Mouse (Mus musculus): ENCODE results near the gene Zfp764. TPM values are rescaled to one million over a fixed set of nuclear protein-coding genes. Genes with fewer than 3 reads are reported as not detected.
"Not testable (repeated sequence)": the region's sequence is repeated elsewhere in the genome, so short reads cannot be mapped to it uniquely, and the experiment has no call there.

Gene Zfp764
- polyA plus RNA-seq, 1 experiment from 2014 or later = 9.8 TPM

DNA sequence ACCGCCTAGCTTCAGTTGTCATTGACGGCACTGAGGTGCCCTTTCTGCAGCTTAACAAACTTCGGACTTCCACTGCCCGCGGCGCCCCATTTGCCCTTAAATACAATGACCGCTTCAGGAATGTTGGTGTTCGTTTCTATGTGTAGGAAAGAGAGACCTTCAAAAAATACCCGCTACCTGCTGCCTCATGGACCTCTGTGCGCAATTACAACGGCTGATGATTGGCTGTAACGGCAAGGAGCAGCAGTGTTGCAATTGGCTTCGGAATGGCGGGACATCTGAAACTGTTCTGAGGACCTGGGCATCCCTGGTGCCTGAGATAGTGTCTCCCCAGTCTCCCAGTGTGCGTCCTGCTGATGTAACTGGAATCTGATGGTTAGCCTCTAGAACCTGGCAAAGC is 15.6 kb upstream of the Zfp764 start:
- Histone ChIP-seq H3K36me3 (peaks cover 8% of the 10 kb centered on the region; the same call in 1 of the 2 replicates), H3K9me3 (no peaks in the 10 kb centered on the region), H3K27ac (peak overlapping the region; percentile 78; the same call in 1 of the 2 replicates), H3K9ac (peak overlapping the region; percentile 89; the same call in 1 of the 2 replicates), H3K4me3 (peak overlapping the region; percentile 76), H3K4me1 (peaks cover 13% of the 10 kb centered on the region; the same call in 1 of the 2 replicates), H3K4me2 (peak overlapping the region; percentile 86), H3K27me3 (peaks cover 7% of the 10 kb centered on the region; the same call in 1 of the 2 replicates)
- WGBS = 1% methylated on average over 15 of the region's 15 CpGs
- ATAC-seq (ENCODE audit: insufficient number of reproducible peaks, low FRiP score, low TSS enrichment, low read depth) = no peak

- Histone ChIP-seq H3K4me2 (peak within 1 kb of the TSS; percentile 86), H3K36me3 (peaks cover 8% of the 10 kb centered on the region; the same call in 1 of the 2 replicates), H3K4me3 (peak within 1 kb of the TSS; percentile 76), H3K4me1 (peaks cover 13% of the 10 kb centered on the region; the same call in 1 of the 2 replicates), H3K27me3 (peaks cover 7% of the 10 kb centered on the region; the same call in 1 of the 2 replicates), H3K9me3 (no peaks in the 10 kb centered on the region), H3K27ac (peak within 1 kb of the TSS; percentile 78), H3K9ac (peak within 1 kb of the TSS; percentile 89)
- WGBS = under 1% methylated on average over 47 of the region's 48 CpGs
- peak; percentile 84 for ATAC-seq (ENCODE audit: insufficient number of reproducible peaks, low FRiP score, low TSS enrichment, low read depth)
Measured at GRCm38 (mm10) chr7:127421388-127422191, 15.0 kb upstream of the Zfp764 start, which contains the start of gene Zfp688. TSS of gene Zfp688 (minus strand) at chr7:127422068.

- Histone ChIP-seq H3K27me3 (no peaks in the 10 kb centered on the region), H3K4me3 (no peak overlapping the region), H3K36me3 (no peaks in the 10 kb centered on the region), H3K27ac (no peak overlapping the region), H3K9me3 (no peaks in the 10 kb centered on the region), H3K4me2 (no peak overlapping the region), H3K9ac (no peak overlapping the region), H3K4me1 (peaks cover 2% of the 10 kb centered on the region; the same call in 1 of the 2 replicates)
- WGBS = 73% methylated on average over 2 of the region's 2 CpGs
- ATAC-seq (ENCODE audit: insufficient number of reproducible peaks, low FRiP score, low TSS enrichment, low read depth) = no peak
Measured at GRCm38 (mm10) chr7:127411418-127411817, 4.8 kb upstream of the Zfp764 start.

GRCm38 (mm10) chr7:127404101-127404500 is 2.5 kb downstream of the Zfp764 start:
- H3K36me3 ChIP-seq; H3K4me2 ChIP-seq; H3K4me3 ChIP-seq; H3K4me1 ChIP-seq; H3K27me3 ChIP-seq; H3K9me3 ChIP-seq; H3K9ac ChIP-seq; ATAC-seq (ENCODE audit: insufficient number of reproducible peaks, low FRiP score, low TSS enrichment, low read depth); H3K27ac ChIP-seq: not testable (repeated sequence)
- 89% methylated on average over 6 of the region's 6 CpGs for WGBS

GRCm38 (mm10) chr7:127402980-127403379 is 3.6 kb downstream of the Zfp764 start:
- H3K4me3 ChIP-seq = no peak overlapping the region
- ATAC-seq (ENCODE audit: insufficient number of reproducible peaks, low FRiP score, low TSS enrichment, low read depth) = no peak
- peaks cover 7% of the 10 kb centered on the region for H3K36me3 ChIP-seq
- H3K4me2 ChIP-seq = no peak overlapping the region
- H3K9me3 ChIP-seq = no peaks in the 10 kb centered on the region
- H3K9ac ChIP-seq = no peak overlapping the region
- WGBS = 41% methylated on average over 2 of the region's 2 CpGs
- no peak overlapping the region for H3K27ac ChIP-seq
- no peaks in the 10 kb centered on the region for H3K27me3 ChIP-seq
- peaks cover 6% of the 10 kb centered on the region for H3K4me1 ChIP-seq

GRCm38 (mm10) chr7:127400355-127400754 is 6.3 kb downstream of the Zfp764 start:
- WGBS = 61% methylated on average over 3 of the region's 3 CpGs
- Histone ChIP-seq H3K4me1 (no peaks in the 10 kb centered on the region), H3K4me2 (no peak overlapping the region), H3K9ac (no peak overlapping the region), H3K27ac (no peak overlapping the region), H3K4me3 (no peak overlapping the region), H3K9me3 (no peaks in the 10 kb centered on the region), H3K27me3 (no peaks in the 10 kb centered on the region), H3K36me3 (peaks cover 7% of the 10 kb centered on the region)
- ATAC-seq (ENCODE audit: insufficient number of reproducible peaks, low FRiP score, low TSS enrichment, low read depth) = no peak

GRCm38 (mm10) chr7:127393944-127394333 is 12.7 kb downstream of the Zfp764 start:
- Histone ChIP-seq H3K4me3 (peak overlapping the region; percentile 68), H3K9ac (peak overlapping the region; percentile 17; the same call in 1 of the 2 replicates), H3K27me3 (no peaks in the 10 kb centered on the region), H3K4me1 (peaks cover 7% of the 10 kb centered on the region), H3K9me3 (no peaks in the 10 kb centered on the region), H3K4me2 (peak overlapping the region; percentile 81), H3K36me3 (peaks cover 11% of the 10 kb centered on the region), H3K27ac (peak overlapping the region; percentile 90)
- ATAC-seq (ENCODE audit: insufficient number of reproducible peaks, low FRiP score, low TSS enrichment, low read depth) = no peak
- 13% methylated on average over 7 of the region's 7 CpGs for WGBS

DNA sequence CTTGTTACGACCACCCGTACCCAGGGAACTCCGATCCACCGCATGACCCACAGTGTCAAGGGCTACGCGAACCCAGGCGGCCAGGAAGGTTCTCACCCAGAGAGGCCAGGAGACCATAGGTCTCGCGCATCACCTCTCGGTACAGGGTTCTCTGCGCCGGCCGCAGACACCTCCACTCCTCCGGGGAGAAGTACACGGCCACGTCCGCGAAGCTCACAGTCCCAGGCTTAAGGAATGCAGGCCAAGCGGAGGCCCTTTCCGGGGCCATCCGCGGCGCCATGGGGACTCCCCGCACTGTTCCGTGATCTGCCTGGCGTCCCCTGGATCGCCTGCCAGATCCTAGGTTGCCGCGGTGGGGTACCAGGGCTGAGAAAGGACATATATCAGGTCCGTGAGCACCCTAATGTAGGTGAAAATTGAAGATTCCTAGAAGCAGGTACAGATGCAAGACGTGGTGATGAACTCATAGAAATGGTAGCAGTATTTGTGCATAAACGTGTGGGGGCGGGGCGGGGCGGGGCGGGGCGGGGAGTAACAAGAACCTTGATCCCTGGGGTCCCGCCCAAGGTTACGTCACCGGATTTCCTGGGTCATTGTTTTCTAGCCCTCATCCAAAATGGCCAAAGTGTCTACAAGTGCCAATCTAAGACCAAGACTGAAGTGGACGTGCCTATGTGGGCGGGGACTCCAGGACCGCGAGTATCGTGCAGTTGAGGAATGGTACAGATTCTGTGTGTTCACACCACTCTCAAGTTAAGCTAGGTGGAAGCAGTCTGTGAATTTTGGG is 13.3 kb downstream of the Zfp764 start, which contains the start of gene E430018J23Rik:
Gene E430018J23Rik (minus strand): TSS at position 473 of the 787 bp plus-strand sequence.
- H3K27me3 ChIP-seq = no peaks in the 10 kb centered on the region
- H3K4me3 ChIP-seq = peak within 1 kb of the TSS; percentile 68
- H3K9ac ChIP-seq = peak within 1 kb of the TSS; percentile 76
- WGBS = under 1% methylated on average over 45 of the region's 45 CpGs
- H3K4me1 ChIP-seq = peaks cover 7% of the 10 kb centered on the region
- no peaks in the 10 kb centered on the region for H3K9me3 ChIP-seq
- H3K4me2 ChIP-seq = peak within 1 kb of the TSS; percentile 81
- H3K36me3 ChIP-seq = peaks cover 11% of the 10 kb centered on the region
- peak; percentile 89 for ATAC-seq (ENCODE audit: insufficient number of reproducible peaks, low FRiP score, low TSS enrichment, low read depth)
- peak within 1 kb of the TSS; percentile 90 for H3K27ac ChIP-seq

GRCm38 (mm10) chr7:127392251-127392824 is 14.3 kb downstream of the Zfp764 start:
- no peaks in the 10 kb centered on the region for H3K9me3 ChIP-seq
- H3K4me2 ChIP-seq = peak overlapping the region; percentile 81
- 0 out of 2 replicates have a peak overlapping the region, but pooled peaks have one; percentile 90 for H3K27ac ChIP-seq
- 84% methylated on average over 8 of the region's 8 CpGs for WGBS
- peaks cover 11% of the 10 kb centered on the region for H3K36me3 ChIP-seq
- no peak for ATAC-seq (ENCODE audit: insufficient number of reproducible peaks, low FRiP score, low TSS enrichment, low read depth)
- no peaks in the 10 kb centered on the region for H3K27me3 ChIP-seq
- peaks cover 7% of the 10 kb centered on the region for H3K4me1 ChIP-seq
- H3K4me3 ChIP-seq = peak overlapping the region; percentile 68
- peak overlapping the region; percentile 17; the same call in 1 of the 2 replicates for H3K9ac ChIP-seq

DNA sequence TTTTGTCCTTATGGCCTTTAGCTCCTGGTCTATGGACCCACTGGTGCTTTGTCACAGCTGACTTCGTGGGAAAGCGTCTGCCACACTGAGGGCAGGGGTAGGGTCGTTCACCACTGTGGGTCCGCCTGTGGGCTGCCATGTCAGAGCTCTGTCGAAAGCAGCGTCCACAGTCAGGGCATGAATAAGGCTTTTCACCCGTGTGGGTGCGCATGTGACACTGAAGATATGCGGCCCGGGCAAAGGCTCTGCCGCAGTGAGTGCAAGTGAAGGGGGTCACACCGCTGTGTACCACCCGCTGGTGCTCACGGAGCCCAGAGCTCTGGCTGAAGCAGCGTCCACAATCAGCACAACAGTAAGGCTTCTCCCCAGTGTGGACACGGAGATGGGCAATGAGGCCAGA is 15.1 kb downstream of the Zfp764 start:
- no peak overlapping the region for H3K27ac ChIP-seq
- H3K4me2 ChIP-seq = no peak overlapping the region
- no peak for ATAC-seq (ENCODE audit: insufficient number of reproducible peaks, low FRiP score, low TSS enrichment, low read depth)
- no peaks in the 10 kb centered on the region for H3K27me3 ChIP-seq
- H3K9ac ChIP-seq = no peak overlapping the region
- H3K9me3 ChIP-seq = no peaks in the 10 kb centered on the region
- WGBS = 94% methylated on average over 16 of the region's 16 CpGs
- peaks cover 11% of the 10 kb centered on the region for H3K36me3 ChIP-seq
- no peak overlapping the region for H3K4me3 ChIP-seq
- H3K4me1 ChIP-seq = peaks cover 7% of the 10 kb centered on the region

DNA sequence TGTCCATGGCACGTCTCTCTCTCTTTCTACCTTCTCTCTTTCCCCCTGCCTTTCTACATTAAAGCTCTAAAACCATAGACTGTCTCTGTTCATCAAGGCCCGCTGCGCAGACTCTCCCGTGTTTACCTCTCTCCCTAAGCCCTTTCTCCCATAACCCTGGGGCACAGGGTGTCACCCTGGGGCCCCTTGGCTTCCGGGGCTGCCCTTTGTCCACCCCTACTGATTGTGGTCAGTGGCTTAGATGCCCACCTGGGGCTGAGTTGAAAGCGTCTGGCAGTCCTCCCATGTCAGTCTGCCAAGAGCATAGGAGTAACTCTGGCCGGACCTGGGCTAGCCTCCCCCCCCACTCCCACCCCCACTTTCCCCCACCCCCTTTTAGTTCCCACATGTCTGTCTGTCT is 16.3 kb downstream of the Zfp764 start:
- H3K4me2 ChIP-seq = no peak overlapping the region
- no peaks in the 10 kb centered on the region for H3K27me3 ChIP-seq
- H3K4me3 ChIP-seq = no peak overlapping the region
- H3K9me3 ChIP-seq = no peaks in the 10 kb centered on the region
- WGBS = 82% methylated on average over 7 of the region's 7 CpGs
- peaks cover 7% of the 10 kb centered on the region for H3K4me1 ChIP-seq
- H3K9ac ChIP-seq = no peak overlapping the region
- no peak overlapping the region for H3K27ac ChIP-seq
- H3K36me3 ChIP-seq = peaks cover 15% of the 10 kb centered on the region
- ATAC-seq (ENCODE audit: insufficient number of reproducible peaks, low FRiP score, low TSS enrichment, low read depth) = no peak

Measured in limb, embryonic 15.5 days (tissue).